Mouse (Mus musculus): ENCODE measurements at regions not wholly inside any gene's neighbourhood (a gene's known extent, or its start where the extent isn't known, plus 50 kb on each side); places are given as distances from the start of the nearest gene placed in this dataset.
"Not testable (repeated sequence)": the region's sequence is repeated elsewhere in the genome, so short reads cannot be mapped to it uniquely, and the experiment has no call there.

DNA sequence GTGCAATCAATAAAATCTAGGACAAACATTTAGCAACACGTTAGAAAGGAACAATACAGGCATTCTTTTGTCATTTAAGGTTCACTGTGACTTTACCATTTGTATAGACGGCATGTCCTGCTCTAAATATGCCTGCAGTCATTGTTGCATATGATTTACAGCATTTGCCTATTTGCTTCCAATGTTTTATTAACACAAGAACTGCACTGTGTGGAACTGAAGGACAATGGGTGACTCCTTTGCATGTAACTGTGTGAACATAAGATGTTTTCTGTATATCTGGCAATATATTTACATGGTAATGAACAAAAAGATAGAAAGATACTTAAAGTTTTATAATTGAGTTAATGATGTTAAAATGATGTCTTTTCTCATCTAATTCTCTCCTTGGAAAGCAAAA is 57.1 kb downstream of the Pou4f1 start:
- in situ Hi-C loops (cut with MseI, MboI) = no loop called here

DNA sequence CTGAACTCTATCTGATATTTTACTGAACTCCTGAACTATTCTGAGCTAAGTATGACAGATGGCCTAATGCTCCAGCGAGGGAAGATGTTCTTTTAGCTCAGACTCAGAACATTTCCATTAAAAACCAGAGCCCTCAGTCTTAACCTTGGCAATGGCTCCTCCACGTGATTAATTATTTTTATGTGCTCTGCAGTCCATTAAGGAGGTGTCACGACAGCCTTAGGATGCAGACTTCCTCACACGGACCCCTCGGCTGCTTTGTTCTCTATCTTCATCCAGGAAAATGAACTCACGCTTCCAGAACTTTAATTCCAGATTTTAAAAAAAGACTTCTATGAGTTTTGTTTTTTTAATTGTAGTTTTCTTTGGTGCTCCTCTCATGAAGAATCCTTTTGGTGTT is 57.5 kb downstream of the Pou4f1 start:
- in situ Hi-C loops (cut with MseI, MboI) = no loop called here

DNA sequence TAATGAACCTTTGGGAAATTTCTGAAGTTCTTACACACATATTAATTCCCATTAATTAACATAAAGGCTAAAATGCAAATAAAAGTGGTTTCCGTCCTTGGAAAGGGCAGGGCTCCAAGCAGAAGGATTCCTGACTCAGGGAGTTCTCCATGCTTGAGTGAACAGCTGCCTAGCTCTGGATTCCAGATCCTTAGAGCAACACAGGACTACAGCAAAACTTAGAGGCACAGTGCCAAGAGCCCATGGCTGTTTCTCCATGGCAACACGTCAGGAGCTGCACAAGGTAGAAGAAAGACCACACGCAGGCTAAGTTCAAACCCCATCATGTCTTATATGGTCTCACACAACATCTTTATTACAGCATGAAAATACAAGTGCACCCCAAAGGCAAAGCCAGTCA is 61.7 kb downstream of the Pou4f1 start:
- in situ Hi-C loops (cut with MseI, MboI) = no loop called here

DNA sequence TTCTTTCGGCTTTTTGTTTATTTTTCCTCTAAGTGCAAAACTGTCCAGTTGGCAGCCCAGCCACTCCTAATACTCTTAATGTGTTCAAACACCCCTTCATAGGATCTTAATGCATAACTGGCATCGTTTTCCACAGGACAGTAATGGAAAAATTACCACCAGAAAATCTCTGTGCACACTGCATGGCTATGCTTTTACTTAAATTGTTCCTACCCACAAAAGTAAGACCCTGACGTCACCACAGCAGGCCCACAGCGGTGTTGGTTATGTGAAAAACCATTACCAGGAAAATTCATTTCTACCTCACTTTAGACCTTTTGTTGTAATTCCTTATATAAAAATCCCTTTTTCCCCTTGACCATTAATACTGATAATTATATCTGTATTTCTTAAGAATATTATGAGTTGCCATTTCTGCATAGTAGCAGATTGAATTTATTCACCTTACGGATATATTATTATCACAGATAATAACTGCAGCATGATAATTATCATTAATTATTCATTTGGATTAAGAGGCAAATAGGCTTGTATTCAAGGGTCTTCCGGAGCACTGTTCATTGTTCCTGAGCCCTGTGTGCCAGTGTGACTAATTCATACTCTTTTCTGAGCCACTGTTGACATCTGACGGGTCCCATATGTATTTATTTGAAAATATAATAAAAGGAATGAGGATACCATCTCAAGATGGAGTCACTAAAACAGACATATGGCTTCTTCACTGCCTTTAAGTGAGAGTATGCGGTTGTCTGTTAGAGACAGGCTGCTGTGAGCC is 78.3 kb downstream of the Pou4f1 start:
- in situ Hi-C loops (cut with MseI, MboI) = no loop called here

DNA sequence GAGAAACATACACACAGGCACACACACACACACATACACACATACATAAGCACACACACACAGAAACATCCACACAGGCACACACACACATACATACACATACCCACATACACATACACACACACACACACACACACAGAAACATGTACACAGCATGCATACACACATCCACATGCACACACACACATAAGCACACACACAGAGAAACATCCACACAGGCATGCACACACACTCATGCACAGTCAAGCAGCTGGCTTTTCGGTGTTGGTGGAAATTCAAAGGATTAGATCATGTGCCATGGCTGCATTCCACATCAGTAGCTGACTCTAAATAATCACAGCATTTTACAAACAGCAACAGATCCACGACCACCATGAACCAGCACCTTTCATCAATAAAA is 78.9 kb downstream of the Pou4f1 start:
- in situ Hi-C loops (cut with MseI, MboI) = no loop called here

DNA sequence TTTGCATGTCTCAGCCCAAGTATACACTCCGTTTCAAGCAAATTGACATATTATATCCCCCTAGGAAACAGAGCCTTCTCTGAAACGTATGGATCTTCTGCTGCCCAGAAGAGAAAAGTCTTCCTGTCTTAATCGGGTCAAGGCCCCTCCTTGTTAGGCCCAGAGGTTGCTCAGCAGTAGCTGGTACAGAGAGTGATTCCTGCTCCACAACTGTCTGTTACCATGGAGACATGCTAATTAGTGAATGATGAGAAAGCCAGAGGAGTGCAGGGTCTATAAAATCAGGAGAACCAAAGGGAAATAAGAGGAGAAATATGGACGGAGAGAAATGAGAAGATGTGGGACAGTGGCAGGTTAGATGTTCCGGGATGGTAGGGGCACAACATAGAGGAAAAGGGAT is 86.8 kb downstream of the Pou4f1 start:
- in situ Hi-C loops (cut with MseI, MboI) = no loop called here

DNA sequence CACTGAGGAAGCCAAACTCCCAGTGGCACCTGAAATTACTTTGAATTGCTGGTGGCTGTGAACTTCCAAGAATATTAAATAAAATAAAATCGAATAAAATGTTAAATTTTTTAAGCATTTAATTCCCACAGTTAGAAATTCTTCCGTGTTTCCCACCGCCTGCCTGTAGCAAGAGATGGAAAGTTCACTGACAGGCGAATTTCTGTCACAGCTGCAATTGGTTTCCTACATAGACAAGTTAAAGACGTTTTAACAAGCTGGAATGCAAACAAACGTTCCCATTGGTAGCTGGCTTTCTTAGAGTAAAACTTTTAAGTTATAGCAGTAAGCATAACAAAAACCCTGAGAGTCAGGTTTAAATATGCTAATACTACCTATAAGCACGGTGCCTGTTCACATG is 95.0 kb downstream of the Pou4f1 start:
- in situ Hi-C loops (cut with MseI, MboI) = no loop called here

DNA sequence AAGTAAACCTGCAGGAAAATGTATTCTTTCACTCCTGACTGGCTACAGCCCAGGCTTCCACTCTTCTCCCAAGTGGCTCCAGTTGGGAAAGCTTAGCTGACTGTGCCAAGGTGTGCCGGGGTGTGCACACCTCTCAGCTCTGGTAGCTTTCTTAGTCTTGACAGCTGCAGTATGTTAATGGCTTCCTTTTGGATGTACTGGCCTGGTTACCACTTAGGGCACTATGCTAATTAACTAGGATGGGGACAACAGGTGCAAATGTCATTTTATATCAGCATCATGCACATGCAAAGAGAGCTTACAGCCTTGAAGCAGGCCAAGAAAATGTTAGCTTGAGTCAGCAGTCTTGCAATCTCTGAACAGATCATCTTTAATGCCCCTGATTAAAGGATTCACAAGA is 111.2 kb downstream of the Pou4f1 start:
- in situ Hi-C loops (cut with MseI, MboI) = no loop called here

DNA sequence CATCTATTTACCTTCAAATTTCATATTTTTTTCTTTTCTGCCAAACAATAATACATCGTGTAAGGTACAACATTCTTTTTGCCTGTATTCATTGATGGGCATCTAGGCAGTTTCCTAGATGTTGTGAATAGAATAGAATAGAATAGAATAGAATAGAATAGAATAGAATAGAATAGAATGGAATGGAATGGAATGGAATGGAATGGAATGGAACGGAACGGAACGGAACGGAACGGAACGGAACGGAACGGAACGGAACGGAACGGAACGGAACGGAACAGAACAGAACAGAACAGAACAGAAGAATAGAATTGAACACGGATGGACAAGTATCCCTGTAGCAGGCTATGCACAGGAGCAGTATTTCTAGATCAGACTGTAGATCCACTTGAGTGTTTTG is 131.0 kb downstream of the Pou4f1 start:
- in situ Hi-C loops (cut with MseI, MboI) = not testable (repeated sequence)

DNA sequence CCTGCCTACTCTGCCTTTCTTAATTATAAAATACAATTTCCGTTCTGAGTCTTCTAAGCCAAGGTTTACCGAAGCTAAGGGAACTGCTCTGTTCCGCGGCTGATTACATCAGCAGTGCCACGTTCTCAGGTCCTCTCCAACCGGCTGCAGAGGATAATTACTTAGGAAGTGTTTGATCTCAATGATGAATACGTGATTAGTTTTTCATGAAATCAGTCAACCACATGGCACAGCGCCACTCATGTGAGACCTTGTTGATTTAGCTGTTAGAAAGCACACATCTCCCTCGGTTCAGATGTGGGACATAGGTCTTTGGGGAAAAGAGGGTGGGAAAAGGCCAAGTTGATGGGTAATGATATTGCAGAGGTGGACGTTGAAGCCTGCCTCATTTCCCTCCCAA is 141.7 kb downstream of the Pou4f1 start:
- in situ Hi-C loops (cut with MseI, MboI) = no loop called here

DNA sequence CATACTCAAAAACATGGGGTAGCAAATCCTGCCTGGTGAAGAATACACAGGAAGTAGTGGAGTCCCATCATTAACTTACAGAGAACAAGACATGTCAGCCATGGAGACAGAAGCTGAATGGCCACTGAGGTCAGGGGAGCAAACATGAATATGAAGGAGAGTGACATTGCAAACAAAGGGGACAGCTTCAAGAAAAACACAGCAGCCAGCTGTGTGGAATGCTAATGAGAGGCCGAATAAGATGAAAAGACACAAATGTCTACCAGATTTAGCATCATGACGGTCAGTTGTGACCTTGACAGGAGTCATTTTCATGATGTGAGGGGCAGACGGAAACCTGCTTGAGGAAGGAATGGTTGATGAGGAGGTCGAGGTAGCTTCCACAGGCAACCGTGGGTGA is 167.7 kb downstream of the Pou4f1 start:
- in situ Hi-C loops (cut with MseI, MboI) = no loop called here

DNA sequence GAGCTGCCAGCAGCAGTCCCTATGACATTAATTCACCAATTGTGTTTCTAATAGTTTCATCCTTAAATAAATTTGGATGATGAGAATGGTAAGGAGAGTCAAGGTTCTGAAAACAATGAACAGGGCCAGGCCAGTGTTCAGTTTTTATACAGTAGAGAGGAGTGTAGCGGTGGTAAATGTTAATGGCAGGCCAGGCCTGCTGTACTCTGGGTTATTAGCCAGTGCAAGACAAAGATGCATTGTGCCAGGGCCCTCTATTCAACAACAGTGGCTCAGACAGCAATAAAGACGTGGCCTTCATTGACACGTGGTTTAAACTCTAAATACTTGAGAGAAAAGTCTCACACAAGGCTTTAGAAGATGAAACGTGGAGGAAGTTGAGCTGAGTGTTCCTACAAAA is 169.5 kb downstream of the Pou4f1 start:
- in situ Hi-C loops (cut with MseI, MboI) = no loop called here

DNA sequence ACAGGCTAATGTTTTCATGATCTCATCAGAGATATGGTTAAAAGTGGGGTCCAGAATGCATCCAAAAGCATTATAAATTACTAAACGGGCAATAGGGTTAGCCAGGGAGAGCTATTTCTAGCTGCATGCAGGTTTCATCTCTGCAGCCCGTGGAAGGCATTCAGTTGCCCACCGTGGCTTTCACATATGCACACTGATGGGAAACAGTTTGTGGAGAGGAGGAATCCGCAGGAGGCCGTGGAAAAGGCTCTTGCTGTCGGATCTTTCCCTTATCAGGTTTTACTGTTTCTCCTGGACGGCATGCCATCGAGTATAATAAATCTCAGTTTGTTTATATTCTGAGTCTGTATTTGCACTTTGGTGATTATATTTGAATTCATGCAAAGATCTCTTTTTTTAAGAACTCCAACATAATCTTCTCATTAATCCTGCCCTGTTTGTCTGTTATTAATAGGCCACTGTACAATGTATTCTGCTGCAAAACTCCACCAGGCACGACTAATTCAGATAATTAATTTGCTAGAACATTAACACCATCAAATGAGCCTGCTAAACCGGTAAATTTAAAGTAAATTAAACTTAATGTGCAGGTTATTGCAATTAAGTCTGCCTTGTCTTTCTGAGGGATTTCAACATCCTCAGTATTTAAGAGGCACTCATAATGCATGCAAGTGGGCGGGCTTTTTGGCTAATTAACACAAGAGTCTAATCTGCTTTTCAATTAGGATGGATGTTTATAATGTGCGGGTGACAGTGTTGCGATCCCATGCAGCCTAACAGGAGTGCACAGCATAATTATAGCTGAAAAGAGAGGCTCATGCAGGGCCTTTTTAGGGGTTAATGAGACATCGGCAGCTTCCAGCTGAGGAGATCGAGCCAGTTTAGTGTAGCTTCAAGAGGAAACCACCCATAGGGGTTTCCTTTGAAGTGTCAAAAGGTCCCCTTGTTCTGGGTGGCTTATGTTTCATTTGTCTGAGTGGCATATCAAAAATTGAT is 170.2 kb downstream of the Pou4f1 start:
- in situ Hi-C loops (cut with MseI, MboI) = no loop called here

DNA sequence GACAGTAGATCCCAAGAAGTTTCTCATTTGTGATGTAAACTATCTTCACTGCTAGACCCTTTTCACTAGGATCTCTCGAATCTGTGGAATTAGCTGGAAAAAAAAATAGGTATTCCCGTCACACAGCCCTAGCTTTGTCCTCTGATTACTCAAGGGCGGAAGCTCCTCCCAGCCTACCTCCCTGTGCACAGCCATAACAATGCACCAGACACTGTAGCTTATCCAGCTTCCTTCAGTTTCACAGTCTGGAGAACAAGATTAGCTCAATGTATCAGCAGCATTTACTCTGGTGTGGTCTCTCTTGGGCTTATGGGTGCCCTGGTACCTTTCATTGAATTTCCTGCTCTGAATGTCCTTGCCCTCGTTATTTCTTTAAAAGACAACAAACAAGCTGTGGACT is 174.0 kb downstream of the Pou4f1 start:
- in situ Hi-C loops (cut with MseI, MboI) = no loop called here

DNA sequence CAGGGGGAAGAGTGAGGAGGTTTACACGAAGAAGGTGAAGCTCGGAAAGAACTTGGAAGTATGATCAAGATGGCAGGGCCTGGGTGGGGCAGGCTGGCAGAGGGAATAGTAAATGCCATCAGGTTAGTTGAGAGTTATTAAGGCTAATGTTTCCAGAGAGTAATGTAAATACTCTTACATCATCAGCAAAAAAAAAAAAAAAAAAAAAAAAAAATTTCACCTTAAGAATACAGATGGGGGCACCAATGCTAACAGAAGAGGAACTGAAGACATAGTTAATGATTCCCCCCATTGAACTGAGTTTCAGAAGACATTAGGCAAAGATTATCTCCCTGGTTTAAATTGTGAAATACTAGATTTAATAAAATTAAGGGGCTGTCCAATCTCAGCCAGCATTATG is 174.7 kb downstream of the Pou4f1 start:
- in situ Hi-C loops (cut with MseI, MboI) = no loop called here

DNA sequence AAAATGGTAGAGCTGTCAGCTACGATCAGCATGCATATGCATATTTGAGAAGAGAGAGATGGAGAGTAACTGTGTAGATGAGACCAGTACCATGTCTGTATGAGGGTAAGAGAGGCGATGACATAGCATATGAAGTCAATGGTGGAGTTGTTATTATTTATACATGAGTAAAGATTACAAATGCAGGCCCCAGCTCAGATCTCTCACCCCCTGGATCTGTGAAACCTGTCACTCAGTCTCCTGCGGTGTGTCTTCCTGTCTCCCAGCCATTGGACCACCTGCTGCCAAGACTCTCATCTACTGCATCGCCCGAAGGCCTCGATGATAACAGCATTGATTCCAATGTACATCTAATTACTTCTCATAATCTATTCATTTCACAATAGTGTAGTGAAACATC is 187.4 kb downstream of the Pou4f1 start:
- in situ Hi-C loops (cut with MseI, MboI) = no loop called here

DNA sequence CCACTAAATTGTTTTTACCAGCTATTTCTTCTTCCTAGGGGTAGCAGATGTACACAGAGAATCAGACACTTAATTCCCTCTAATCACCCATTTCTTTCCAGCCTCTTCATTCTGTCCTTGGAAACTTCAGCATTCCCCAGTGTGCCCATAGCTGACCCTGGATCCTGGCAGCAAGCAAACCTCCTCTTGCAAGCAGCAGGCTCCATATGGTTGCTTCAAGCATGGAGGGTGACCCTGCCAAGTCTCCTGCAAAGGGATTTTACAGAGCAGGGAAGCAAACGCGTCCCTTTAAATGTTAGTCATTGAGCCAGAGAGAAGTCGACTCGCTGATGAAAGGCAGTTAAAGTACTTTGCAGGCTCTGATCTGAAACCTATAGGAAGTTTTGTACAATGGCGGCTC is 187.9 kb downstream of the Pou4f1 start:
- in situ Hi-C loops (cut with MseI, MboI) = no loop called here

DNA sequence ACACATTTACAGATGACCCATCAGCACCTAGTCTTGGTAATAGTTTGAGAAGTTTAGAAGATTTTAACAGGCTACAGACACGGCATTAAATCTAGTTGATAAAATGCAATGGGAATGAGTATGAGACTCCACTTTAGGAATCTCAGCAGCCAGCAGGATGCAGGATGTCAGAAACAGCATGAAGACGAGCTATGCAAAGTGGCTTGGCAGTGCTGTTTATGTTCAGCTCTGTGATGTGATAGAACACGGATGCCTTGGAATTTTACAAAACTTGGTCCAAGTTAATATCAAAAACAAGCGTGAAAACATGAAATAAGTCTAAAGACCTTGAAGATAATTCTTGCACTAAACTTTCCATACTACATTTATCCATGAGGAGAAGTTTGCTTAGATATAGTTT is 193.0 kb downstream of the Pou4f1 start:
- in situ Hi-C loops (cut with MseI, MboI) = no loop called here

DNA sequence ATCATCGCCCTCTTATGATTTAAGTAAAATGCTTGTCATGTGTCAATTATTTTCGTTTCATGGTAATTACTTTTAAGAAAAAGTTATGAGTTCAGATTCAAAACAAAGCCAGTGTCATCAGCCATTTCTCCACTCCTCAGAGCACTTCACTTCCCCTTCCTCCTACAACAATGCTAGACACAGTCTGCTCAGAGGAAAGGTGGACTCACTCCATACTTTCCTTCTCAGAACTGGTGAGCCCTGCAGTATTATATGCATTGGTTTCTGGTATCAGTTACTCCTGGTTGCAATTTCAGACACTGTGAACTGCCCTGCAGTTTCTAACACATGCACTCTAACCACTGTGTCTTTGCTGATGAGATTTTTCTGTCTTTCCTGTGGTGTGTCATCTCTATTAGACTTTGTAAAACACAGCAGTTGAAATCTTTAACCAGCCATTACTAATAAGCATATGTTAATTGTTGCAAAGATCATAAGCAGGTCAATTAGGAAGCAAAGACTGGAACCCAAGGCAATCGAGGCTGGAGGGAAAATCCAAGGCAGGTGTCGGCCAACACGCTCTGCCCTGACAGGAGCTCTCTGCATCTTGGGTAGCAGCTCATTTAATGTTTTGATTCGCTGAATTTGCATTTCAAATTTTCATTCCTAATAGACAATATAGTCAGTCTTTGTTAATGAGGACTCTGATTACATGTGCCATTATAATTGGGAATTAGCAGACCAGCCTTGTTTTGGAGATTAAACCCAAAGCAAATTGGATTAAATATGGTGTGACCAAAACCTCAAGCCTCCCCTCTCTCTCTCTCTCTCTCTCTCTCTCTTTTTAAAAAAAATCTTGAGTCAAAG is 202.7 kb downstream of the Pou4f1 start:
- in situ Hi-C loops (cut with MseI, MboI) = no loop called here

DNA sequence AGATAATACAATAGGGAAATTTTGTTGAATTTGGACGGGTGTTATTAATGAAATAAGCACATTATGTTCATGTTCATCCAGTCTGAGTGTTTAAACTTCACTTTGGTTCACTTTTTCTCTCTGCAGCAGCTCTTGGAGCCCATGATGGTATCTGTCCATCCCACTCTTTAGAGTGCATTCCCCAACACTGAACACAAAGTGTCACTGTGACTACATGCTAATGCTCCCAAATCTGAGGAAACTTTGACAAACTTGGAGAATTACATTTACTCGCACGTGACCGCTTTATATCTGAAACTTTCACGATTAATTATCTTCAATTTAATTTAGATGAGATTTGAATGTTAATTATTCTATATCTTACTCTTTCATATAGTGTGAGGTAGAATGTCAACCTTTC is 250.8 kb downstream of the Pou4f1 start:
- in situ Hi-C loops (cut with MseI, MboI) = no loop called here

DNA sequence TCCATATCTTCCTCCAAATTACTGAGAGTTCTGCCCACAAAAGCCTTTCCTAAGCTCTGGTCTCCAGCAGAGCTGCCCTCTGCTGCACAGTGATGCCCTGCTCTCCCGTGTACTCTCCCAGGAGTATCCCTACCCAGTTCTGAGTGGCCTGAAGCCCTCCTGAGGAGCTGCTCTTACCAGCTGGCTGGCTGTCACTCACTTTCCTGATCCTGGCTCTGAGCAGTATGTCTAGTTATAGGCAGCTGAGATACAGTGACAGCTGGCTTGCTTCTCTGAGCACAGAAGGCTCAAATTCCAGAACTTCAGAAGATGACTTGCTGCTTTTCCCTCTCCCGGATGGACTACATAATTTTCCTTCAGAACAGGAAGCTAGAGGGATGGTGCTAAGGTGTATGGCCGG is 257.1 kb downstream of the Pou4f1 start:
- in situ Hi-C loops (cut with MseI, MboI) = no loop called here

DNA sequence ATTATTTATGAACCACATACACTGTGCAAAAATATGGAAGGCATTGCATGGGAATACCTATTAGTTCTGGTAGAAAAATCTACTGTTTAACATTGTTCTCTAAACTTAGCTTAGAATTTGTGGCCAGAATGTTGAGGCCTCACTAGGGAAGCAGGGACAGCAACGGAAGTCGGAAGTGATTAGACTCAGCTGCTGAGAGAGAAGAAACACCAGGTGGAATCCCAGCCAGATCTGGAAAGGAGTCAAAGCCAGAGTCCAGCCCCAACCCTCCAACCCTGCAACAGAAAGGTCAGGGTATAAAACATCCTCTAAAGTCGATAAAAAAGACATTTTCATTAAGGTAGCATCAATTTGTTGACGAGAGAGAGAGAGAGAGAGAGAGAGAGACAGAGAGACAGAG is 258.9 kb downstream of the Pou4f1 start:
- in situ Hi-C loops (cut with MseI, MboI) = loop anchor here in 1 of 2 experiments (10.0 kb wide), 1 partner anchor 174 kb away; no protein-coding TSS in a partner anchor

All from mouse trophoblast stem cell (cell line).